Mouse (Mus musculus) cerebellum, postnatal 4 days (tissue): ENCODE results near the gene Arhgap28.

ENCODE experiments used
- DNase-seq, 2 experiments: peaks; one replicate each; pipeline ENCODE4 v3.0.0; 2022; ENCODE audit warnings: low spot score in 2 of 2, mixed read lengths in 1 of 2

Arhgap28 gene

DNA sequence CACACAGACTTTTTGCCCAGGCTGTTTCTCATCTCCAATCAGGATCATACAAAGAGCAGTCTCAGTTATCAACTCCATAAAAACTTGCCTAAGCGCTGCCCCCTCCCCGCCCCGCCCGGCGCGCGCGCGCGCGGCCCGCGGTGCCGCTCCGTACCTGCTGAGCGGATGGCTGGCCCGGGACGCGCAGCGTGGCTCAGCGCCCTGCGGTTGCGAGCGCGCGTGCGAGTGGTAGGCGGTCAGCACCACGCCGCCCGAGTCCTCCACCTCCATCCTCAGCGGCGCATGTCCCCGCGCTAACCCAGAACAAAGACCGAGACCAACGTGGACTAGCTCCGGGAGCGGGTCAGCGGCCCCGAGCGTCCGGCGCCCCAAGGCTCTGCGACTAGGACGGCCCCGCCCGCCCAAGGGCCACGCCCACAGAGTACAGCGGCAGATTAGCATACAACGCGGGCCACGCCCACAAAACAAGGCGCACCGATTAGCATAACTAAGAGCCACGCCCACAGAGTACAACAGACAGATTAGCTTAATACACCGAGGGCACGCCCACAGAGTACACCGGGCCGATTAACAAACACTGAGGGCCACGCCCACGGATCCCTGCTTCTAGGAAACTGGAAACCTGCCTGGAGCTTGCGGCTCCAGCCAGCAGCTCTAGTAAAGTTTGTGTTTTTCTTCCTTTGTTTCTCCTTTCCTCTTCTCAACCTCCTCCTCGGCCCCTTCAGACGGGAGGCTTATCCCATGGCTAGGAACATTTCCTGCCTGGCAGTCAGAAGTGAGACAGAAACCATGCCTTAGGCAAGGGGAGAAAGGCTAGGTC is at the start of gene Arhgap28:
Gene Arhgap28, minus strand, starts transcription at position 380 of the 820 bp plus-strand sequence.
- peak; percentile 47 to 75 for DNase-seq

DNA sequence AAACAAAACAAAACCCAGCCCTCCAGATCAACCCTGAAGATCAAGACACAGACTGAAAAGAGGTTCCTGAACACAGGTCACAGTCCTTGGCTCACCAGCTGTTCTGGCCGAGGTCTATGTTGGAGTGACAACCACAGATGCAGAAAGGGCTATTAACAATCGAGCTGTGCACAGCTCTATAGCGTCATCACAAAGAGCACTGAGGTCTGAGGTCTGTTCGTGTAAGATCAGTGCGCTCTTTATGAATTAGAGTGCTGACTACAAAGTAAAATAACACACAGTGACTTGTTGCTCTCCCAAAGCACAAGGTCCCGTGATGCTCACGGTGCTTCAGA is 42.4 kb upstream of the Arhgap28 start:
- DNase-seq: no peak

DNA sequence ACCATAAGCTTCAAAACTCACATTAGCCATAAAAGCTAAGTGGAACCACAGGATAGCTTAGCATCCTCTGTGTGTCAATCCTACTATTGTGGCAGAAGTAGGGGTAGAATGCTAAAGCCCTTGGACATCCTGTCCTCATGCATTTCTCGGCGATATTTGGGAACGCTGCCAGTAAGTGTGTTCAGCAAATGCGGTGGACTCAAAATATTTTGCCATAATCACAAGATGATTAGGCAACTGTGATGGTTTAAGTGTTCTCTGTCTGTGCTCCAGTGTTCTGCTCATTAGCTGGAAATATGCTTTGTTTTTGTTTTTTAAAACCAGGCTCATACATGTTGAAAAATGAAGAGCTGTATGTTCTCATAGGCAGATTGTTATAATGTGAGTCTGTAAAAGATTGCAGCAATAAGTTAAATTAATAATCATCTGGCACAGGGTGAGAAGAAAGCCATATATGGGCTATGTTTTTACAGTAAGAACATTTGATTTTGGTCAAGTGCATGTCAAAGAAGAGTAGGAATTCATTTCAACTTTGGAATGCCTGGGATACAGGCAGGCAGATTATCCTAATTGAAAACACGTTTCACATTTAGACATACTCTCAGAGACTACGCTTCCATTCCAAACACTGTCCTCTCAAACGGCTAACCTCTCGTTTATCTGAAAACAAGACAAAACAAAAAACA is 41.9 kb upstream of the Arhgap28 start:
- no peak for DNase-seq

DNA sequence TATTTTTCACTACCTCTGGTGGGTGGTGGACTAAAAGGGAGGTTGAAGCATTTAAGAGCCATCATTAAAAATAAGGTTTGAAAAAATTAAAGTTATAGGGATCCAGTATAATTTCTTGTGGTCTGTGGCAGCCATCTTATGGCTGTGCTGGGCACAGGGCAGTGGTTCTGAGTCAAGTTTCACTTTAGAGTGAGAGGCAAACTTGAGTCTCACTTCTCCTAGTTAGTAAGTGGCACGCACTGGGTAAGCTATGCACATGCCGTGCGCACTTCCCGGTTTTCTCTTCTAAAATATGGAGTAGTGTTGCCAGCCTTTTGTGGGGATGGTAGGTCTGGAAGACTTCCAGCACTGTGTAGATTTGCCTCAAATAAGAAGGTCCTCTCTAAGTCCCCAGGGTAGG is 38.5 kb upstream of the Arhgap28 start:
- no peak for DNase-seq

DNA sequence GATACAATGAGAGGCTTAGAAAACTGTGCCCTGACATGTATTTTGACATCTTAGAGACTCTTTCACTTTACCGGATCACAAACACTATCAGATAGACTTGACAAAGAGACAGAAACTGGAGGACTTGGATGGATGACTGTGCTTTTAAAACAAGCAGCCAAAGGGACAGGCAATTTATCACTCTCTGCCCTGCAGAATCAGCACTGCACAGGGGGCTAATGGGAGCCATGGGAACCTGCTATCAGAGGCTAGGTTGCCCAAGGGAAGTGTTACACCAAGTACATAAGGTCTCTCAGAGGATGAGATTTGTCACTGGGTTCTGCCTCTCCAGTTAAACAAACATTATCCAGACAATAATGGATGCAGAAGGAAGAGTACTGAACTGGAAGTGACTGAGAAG is 33.1 kb upstream of the Arhgap28 start:
- no peak for DNase-seq

DNA sequence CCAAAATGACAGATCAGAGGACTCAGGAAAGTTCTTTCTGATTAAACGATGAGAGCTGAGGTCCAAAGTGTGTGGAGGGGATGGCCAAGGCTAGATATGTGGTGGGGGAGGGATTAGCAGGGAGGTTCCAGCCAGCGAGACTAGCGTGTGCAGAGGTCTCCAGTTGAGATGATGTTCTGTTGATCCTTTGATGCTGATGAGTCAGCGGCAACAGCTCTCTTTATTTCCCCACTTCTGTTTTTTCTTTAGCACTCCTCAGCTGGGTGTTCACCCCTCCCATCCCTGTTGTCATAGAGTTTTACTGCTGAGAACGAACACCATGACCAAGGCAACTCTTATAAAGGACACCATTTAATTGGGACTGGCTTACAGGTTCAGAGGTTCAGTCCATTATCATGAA is 25.6 kb upstream of the Arhgap28 start:
- no peak for DNase-seq

DNA sequence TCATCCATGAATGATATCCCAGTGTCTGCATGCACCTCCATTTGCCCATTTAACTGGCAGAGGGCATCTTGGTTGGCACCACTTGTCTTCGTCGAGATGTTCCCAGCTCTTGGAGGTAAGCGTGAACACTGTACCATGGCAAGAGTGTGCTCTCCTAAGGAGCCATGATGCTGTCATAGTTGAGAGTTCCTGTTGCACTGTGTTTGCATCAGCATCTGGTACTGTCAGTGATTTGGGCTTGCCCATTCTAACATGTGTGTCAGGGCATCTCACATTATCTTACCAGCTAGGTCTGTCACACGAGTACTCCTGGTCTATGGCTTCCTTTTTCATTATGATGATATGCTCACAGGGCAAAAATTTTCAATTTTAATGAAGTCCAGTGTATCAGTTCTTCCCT is 24.6 kb upstream of the Arhgap28 start:
- DNase-seq: no peak

DNA sequence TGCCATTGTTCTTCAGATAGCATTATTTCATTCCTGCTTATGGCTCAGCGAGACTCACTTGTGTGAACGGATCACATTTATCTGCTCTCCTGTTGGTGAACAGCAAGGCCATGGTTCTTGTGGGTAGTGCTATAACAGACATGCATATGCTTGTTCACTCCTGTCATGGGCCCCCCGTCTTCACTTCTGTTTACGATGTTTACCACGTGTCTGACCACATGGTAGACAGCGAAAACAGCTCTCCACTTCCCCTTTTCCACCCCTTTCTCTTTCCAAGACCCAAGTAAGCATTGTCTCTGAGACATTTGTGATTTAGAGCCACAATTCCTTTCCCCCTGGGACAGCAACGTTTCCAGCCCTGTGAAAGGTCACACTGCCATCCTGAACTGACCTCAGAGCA is 20.4 kb upstream of the Arhgap28 start:
- no peak for DNase-seq

DNA sequence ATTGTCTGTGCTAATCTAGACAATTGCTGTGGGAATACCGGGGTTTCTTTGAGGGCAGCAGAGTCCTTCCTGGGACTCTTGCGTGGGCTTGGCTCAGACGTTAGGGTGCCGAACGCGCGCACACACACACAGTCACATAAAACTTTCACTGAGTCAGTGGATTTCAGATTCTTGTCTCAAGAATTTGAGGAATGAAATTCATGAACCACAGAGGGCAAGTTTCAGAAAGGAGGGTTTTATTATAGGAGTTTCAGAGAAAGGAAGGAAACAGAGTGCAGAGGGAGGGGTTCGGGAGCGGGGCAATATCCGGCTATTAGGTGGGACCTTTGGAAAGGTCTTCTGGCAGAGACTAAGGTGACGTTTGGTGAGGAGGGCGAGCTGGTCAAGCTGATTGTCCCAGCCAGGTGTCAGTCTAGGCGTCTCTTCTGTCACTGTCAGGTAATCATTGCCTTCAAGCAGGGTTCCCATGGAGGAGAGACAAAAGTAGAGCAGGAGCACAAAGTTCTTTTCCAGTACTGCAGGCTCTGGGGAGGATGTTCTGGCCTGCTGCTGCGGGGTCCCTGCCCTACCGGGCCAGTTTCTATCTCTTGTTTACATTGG is 15.6 kb upstream of the Arhgap28 start:
- no peak for DNase-seq

DNA sequence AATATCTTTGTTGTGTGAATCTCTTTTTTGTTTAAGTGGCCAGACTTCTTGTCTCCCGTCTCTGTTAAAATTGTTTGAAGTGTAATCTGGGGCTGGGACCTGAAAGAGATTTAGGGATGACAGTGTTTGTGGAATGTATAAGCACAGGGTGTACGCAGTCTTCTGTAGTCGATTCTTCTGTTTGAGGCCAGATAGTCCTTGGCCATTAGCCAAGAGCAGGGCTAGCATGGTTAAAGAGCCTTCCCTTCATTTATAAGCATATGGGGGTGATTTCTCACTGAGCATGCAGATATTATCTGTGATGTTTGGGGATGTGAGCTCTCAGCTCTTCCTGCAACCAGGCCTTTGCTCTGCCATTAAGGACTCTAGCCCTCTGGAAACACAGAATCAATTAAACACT is 13.2 kb upstream of the Arhgap28 start:
- no peak for DNase-seq

DNA sequence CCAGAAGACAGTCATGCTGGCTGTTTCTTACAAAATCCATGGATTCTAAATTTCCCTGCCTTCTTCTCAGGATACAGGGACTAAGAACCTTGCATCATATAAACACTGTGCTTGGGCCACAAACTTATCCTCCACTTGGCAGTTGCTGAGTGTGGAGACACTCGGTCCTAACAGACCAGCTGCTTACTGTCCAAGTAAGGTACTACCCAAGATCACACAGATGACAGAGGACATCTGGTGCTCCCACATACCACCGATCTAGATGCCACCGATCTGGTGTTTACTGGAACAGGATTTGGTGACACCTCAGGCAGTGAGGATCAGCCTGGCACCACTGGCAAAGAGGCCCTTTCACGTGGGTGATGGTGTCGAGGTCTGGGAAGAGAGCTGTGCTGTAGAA is 7.7 kb upstream of the Arhgap28 start:
- DNase-seq: no peak

DNA sequence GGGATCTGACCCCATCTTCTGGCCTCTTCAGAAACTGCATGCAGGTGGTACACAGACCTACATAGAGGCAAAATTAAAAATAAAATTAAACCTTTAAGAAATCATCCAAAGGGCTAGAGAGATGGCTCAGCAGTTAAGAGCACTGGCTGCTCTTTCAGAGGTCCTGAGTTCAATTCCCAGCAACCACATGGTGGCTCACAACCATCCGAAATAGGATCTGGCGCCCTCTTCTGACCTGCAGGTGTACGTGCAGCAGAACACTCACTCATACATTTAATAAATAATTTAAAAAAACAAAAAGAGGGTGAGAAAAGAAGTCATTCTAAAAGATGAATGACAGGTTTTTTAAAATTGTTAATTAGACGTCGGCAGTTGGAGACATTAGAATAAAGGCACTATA is 6.1 kb upstream of the Arhgap28 start:
- no peak for DNase-seq

DNA sequence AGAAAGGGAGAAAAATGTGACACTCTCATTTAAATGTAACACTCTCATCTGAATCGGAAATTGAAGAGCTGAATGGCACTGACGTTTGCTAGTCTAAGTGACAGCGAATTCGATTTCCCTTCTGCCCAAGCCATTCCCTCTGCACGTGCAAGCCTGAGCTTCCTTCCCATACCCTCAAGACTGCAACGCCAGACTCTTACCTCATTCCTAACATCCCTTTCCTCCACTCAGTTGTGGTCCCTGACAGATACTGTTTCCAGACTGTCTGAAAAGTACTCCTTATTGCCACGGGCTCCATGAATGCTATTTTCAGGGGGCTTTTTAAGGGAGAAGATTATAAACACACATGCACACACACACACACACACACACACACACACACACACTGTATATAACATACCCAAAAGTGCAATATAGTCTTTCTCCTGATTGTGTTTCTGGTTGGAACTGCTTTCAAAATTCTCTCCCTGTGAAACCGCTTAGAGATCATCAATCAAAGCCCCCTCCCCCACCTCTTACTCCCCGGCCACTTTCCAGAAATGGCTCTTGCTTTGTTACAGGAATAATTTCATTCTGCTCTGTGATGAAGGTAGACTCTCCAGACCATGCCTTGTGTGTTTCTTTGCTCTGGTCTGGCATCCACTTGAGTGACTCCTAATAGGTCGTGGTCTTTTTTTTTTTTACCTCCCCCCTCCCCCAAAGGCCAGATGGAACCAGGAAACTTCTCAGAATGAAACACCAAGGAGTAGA is 836 bp upstream of the Arhgap28 start:
- no peak for DNase-seq

DNA sequence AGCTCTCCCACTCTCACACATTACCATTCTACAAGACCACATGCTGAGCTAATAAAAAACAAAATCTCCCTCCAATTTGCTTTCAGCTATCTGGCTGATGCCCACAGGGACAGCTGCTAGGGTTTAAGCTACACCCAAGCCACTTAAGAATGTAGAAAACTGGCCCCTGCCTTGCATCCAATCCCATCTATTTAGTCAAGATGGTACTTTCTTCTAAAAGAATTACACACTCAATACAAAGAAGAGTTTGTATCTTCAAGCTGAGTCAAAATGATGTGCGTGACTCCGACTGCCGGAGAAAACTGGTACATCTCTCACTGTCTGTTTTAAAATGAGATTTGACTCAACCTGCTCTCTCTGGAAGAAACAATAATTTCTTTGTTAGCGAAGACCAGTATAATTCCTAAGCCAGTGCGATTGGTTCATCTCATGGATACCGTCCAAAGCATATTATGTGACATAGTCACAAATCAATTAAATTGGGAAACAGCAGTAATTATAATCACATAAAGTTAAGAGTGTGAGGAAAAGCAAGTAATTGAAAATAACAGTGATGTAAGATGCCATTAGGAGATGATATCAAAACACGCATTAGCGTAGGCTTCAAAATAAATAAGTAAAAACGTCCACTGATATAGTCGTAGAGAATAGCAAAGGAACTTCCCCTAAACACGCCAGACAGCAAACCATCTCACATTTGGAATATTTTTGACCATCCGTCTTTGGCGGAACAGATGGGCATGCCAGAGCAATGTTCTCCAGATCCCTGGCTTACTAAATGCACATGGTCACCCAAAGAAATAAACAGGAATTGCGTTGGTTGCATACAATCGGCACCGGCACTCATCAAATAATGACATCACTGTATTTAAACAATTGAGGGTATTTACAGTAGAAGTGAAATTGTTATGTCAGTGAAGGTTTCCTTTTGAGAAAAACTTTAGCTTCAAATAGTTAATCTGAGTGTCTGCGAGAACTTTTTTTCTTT is 1.0 kb downstream of the Arhgap28 start:
- DNase-seq: no peak

DNA sequence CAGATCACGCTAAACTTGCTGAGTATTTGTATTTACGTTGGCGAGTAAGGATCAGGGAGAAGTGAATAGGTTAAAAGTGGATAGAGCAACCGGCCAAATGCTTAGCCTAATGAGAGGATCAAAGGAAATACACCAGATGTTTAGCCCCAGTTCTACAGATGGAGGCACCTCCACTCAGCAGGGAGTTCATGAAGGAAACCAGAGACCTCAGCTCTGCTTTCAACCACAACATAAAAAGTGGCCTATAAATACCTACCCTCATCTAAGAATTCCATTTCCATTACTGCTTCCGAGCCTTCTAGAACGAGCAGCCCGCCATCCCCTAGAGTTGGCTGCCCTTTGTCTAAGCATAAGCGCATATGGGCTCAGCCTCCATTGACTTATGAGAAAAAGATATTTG is 4.1 kb downstream of the Arhgap28 start:
- no peak for DNase-seq

DNA sequence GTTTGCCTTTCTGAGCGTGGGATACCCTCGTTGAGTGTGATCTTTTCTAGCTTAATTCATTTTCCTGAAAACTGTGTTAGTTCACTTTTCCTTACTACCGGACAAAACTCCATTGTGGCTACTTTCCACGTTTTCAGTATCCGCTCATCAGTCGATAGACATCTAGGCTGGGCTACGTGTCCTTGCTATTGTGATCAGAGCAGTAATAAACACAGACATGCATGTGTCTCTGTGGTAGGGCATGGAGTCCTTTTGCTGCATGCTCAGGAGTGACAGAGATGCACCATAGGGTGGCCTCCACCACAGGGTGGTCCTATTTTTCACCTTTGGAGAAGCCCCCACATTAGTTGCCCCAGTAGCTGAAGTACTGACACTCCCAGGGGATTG is 7.2 kb downstream of the Arhgap28 start:
- no peak for DNase-seq

DNA sequence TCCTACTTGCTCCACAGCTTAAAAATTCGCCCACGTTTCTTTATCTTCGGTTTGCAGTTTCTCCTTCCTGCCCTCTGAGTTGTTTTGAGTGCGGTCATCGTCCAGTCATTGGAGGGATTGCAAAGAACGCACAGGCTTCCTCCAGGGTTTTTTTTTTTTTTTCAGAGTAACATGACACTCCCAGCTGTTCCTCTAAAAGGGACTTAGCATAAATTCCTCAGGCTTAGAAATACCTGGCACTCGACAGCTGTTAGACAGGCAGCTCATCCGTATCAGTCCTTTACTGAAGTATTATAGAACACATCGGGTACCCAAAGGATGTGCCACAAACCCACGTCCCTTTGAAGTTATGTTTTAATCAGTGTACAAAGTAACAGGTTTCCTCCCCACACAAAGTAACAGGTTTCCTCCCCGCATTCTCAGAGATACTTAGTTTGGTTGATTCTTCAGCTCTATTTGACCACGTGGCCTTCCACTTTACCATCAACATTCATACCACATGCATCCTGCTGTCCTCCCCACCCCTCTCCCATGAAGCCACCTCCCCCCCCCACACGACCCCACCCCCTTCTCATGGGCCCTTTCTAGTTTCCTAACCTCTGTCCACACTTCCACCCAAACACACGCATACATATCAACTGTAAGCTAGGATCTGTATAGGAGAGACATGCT is 7.7 kb downstream of the Arhgap28 start:
- DNase-seq: no peak

DNA sequence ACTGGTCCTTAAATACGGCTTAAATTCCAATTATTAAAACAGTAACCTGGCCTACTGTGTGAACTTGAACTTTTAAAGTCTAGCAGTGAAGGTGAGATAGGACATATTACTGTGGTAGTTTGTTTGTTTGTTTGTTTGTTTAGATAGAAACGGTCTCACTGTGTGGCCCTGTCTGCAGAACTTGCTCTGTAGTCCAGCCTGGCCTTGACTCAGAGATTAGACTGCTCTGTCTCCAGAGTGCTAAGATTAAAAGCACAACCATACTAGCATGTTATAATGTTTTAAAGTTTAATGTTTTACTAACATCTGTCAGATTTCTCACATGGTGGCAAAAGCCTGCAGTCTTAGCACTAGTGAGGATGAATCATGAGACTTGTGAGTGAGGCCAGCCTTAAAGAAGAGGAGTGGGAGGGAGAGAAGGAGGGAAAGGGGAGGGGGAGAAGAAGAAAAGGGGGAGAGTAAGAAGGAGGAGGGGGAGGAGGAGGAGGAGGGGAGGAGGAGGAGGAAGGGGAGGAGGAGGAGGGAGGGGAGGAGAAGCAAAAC is 8.6 kb downstream of the Arhgap28 start:
- DNase-seq: no peak

DNA sequence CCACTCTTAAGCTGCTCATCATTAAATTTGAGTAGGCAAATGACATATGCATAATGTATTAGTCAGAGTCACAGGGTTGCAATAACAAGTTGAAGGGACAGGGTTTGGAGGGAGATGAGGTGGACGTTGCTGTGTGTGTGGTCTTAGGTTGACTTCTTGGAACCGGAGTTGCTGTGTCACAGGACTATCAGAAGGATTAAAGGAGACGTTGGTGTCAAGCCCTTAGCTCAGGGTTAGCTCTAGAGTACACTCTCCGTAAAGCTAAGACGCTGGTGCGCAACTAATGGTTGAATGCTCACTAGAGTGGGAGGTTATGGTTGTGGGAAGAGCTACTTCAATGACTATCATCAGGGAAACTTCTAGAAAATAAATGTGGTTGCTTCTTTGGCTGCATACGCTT is 9.1 kb downstream of the Arhgap28 start:
- no peak for DNase-seq

DNA sequence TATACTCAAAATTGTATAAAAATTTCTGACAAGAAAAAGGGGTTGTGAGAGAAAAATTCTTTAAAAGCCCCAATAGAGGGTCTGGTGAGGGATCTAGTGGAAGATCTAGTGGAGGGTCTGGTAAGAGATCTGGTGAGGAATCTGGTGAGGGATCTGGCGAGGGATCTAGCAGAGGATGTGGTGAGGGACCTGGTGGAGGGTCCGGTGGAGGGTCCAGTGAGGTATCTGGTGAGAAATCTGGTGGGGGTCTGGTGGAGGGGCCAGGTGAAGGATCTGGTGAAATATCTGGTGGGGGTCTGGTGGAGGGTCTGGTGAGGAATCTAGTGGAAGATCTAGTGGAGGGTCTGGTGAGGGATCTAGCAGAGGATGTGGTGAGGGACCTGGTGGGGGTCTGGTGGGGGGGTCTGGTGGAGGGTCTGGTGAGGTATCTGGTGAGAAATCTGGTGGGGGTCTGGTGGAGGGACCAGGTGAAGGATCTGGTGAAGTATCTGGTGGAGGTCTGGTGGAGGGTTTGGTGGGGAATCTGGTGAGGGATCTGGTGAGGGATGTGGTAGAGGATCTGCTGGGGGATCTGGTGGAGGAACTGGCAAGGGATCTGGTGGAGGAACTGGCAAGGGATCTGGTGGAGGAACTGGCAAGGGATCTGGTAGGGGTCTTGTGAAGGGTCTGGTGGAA is 10.4 kb downstream of the Arhgap28 start:
- no peak for DNase-seq
